In genomic region chr8:69716403-69717231, GRCm38 (mm10) we compare ENCODE assay signal across 8 mouse cellular contexts. TPM values are rescaled to one million over a fixed set of nuclear protein-coding genes. Genes with fewer than 3 reads are reported as not detected.
A peak's percentile ranks its signal among the peaks of the same experiment; 100 is the strongest.
DNase-seq lines count a peak whose midpoint lies in the region; ATAC-seq and TF ChIP-seq lines count a peak whose summit lies in the region.

No protein-coding gene starts in this region.

- peak; percentile 94 for ATAC-seq in common myeloid progenitor, adult 5-6 weeks (replicated peaks; ENCODE audit: low read depth, poor library complexity, severe bottlenecking)
- peak; percentile 99 for ATAC-seq in hindbrain, postnatal 0 days
- peak; percentile 92 for ATAC-seq in megakaryocyte, adult 5-6 weeks (ENCODE audit: poor library complexity, severe bottlenecking)

- no peaks in the 10 kb centered on the region for H3K9me3 ChIP-seq in hindbrain, postnatal 0 days (ENCODE audit: low read length)

- 2% methylated on average over 52 of the region's 52 CpGs for WGBS in hindbrain, postnatal 0 days

- peak overlapping the region; percentile 92 for H3K9ac ChIP-seq in hindbrain, postnatal 0 days (replicated peaks; ENCODE audit: low read length)

- peak overlapping the region; percentile 53 for H3K4me2 ChIP-seq in hindbrain, postnatal 0 days (ENCODE audit: low read depth, low read length)

- H3K27me3 ChIP-seq in hindbrain, postnatal 0 days (ENCODE audit: insufficient read depth, low read length), result no peaks in the 10 kb centered on the region

- H3K4me3 ChIP-seq in gastrocnemius, adult 2 months, result peak overlapping the region; percentile 100
- H3K4me3 ChIP-seq in hindbrain, postnatal 0 days (ENCODE audit: low read length), result peak overlapping the region; percentile 78
- H3K4me3 ChIP-seq in left cerebral cortex, adult 2 months, result peak overlapping the region; percentile 90

- peak overlapping the region; percentile 99 for H3K27ac ChIP-seq in gastrocnemius, adult 2 months
- H3K27ac ChIP-seq in hindbrain, postnatal 0 days, result peak overlapping the region; percentile 100
- peak overlapping the region; percentile 99 for H3K27ac ChIP-seq in left cerebral cortex, adult 2 months

- TF ChIP-seq CTCF in gastrocnemius, adult 2 months (IDR thresholded peaks at IDR 0.05), result no peak
- TF ChIP-seq CTCF in hindbrain, postnatal 0 days (IDR thresholded peaks at IDR 0.05; ENCODE audit: low read depth), result no peak
- TF ChIP-seq CTCF in left cerebral cortex, adult 2 months (IDR thresholded peaks at IDR 0.05), result no peak

- DNase-seq in ZHBTc4 (ENCODE audit: low read depth, low spot score), result peak; percentile 94
- peak; percentile 96 for DNase-seq in gastrocnemius, adult 2 months
- peak; percentile 99 for DNase-seq in hindbrain, postnatal 0 days (ENCODE audit: low spot score)
- peak; percentile 91 to 93 for DNase-seq in left cerebral cortex, adult 2 months (ENCODE audit: extremely low spot score in 1 of 2, low spot score in 2 of 2)
- DNase-seq in right cerebral cortex, adult 2 months (ENCODE audit: low spot score in 2 of 2), result peak; percentile 95 to 97
- DNase-seq in urinary bladder, postnatal 14 days (ENCODE audit: low spot score), result peak; percentile 94

- intact Hi-C loops in gastrocnemius, adult 2 months (cut with DNase I), result loop anchor here (1.0 to 5.0 kb wide), 3 partner anchors 32 to 91 kb away; partner anchors contain the start of genes Atp13a1, Zfp866, Zfp868 and Zfp963
- intact Hi-C loops in left cerebral cortex, adult 2 months (cut with DNase I), result loop anchor here (1.0 to 2.0 kb wide), 3 partner anchors 32 to 91 kb away; partner anchors contain the start of genes Zfp868, Zfp963 and Zfp964

- peaks cover 7% of the 10 kb centered on the region; the same call in 1 of the 2 replicates for H3K36me3 ChIP-seq in hindbrain, postnatal 0 days (ENCODE audit: insufficient read depth, low read length)

- H3K4me1 ChIP-seq in hindbrain, postnatal 0 days (ENCODE audit: insufficient read depth, low read length), result peaks cover 10% of the 10 kb centered on the region

RNA-seq across cellular contexts. Expression of gene Zfp869, which starts 6.1 kb away (rescaled TPM):
- total RNA-seq in common myeloid progenitor, adult 5-6 weeks (2017), result 31.2 and 36.5 TPM in 2 replicates
- 10 to 100 TPM; 15.0 to 15.9 TPM for total RNA-seq in gastrocnemius, adult 2 months (2021)
- total RNA-seq in hindbrain, postnatal 0 days (2014; rRNA removed), result 9.5 and 16.1 TPM in 2 replicates
- polyA plus RNA-seq in hindbrain, postnatal 0 days (2015; fragmentation: Nextera tagmentation; extraction: Ambion mirVana), result 17.5 and 18.4 TPM in 2 replicates
- 10 to 100 TPM; 19.9 to 22.6 TPM for total RNA-seq in left cerebral cortex, adult 2 months (2021)
- 16.7 and 17.9 TPM in 2 replicates for total RNA-seq in megakaryocyte, adult 5-6 weeks (2015)
- 18.1 and 21.5 TPM in 2 replicates for total RNA-seq in megakaryocyte, adult 5-6 weeks (2017)

RNA-seq across cellular contexts. Expression of gene Zfp963, which starts 33.2 kb away (rescaled TPM):
- 1.9 and 4.8 TPM in 2 replicates for total RNA-seq in common myeloid progenitor, adult 5-6 weeks (2017)
- total RNA-seq in gastrocnemius, adult 2 months (2021), result 1 to 10 TPM; 3.4 to 4.1 TPM
- total RNA-seq in hindbrain, postnatal 0 days (2014; rRNA removed), result 3.0 and 4.9 TPM in 2 replicates
- 3.7 and 4.8 TPM in 2 replicates for polyA plus RNA-seq in hindbrain, postnatal 0 days (2015; fragmentation: Nextera tagmentation; extraction: Ambion mirVana)
- 1 to 10 TPM; 3.7 to 3.9 TPM for total RNA-seq in left cerebral cortex, adult 2 months (2021)
- 7.2 and 8.0 TPM in 2 replicates for total RNA-seq in megakaryocyte, adult 5-6 weeks (2015)
- total RNA-seq in megakaryocyte, adult 5-6 weeks (2017), result 3.7 and 5.5 TPM in 2 replicates

RNA-seq across cellular contexts. Expression of gene Gm20422, which starts 58.1 kb away (rescaled TPM):
- not detected in 2 replicates for total RNA-seq in common myeloid progenitor, adult 5-6 weeks (2017)
- total RNA-seq in gastrocnemius, adult 2 months (2021), result 1 to 10 TPM; 2.4 to 3.0 TPM
- not detected in 2 replicates for total RNA-seq in hindbrain, postnatal 0 days (2014; rRNA removed)
- 0.34 and 0.61 TPM in 2 replicates for polyA plus RNA-seq in hindbrain, postnatal 0 days (2015; fragmentation: Nextera tagmentation; extraction: Ambion mirVana)
- 1 to 10 TPM in 1 of 2 experiments, under 1 TPM in 1; 1.00 to 1.4 TPM for total RNA-seq in left cerebral cortex, adult 2 months (2021)
- total RNA-seq in megakaryocyte, adult 5-6 weeks (2015), result not detected in 2 replicates
- total RNA-seq in megakaryocyte, adult 5-6 weeks (2017), result 0.33 and 0.45 TPM in 2 replicates

Comparison
In these comparisons a context has a peak if more than half of its experiments do, and no peak if none do; other contexts are left out.
1. Peak in every context shown above with its lines: DNase-seq, ATAC-seq, H3K4me3 ChIP-seq and H3K27ac ChIP-seq.